Mouse (Mus musculus) intestine, embryonic 14.5 days (tissue): ENCODE results near the gene Wwc1. TPM values are rescaled to one million over a fixed set of nuclear protein-coding genes. Genes with fewer than 3 reads are reported as not detected.
"Not testable (repeated sequence)": the region's sequence is repeated elsewhere in the genome, so short reads cannot be mapped to it uniquely, and the experiment has no call there.

Experiments
- ATAC-seq: fragments of 200-750 bp; cut with Nextera tagmentation; replicated peaks from 2 replicates; pipeline ENCODE4 v1.8.0; 2017; ENCODE audit warnings: low read depth, moderate number of reproducible peaks, moderate TSS enrichment, moderate library complexity; ENCODE audit not compliant: low FRiP score, low TSS enrichment
- DNase-seq: peaks from one replicate; pipeline ENCODE4 v3.0.0-alpha.2; 2018; ENCODE audit warnings: low spot score
- H3K27ac ChIP-seq: fragments of 300-500 bp; sonication (generic); 2 replicates; pipeline ENCODE4 v1.5.1; 2014; ENCODE audit warnings: low read depth, mild to moderate bottlenecking, control low read depth
- H3K27me3 ChIP-seq: fragments of 300-500 bp; sonication (generic); replicated peaks from 2 replicates; pipeline ENCODE4 v1.6.1; 2014; ENCODE audit warnings: low read length, control low read depth; ENCODE audit not compliant: control insufficient read depth, insufficient read depth
- H3K36me3 ChIP-seq: fragments of 300-500 bp; sonication (generic); 2 replicates; pipeline ENCODE4 v1.6.1; 2014; ENCODE audit warnings: low read length, control low read depth; ENCODE audit not compliant: control insufficient read depth, insufficient read depth
- H3K4me1 ChIP-seq: fragments of 300-500 bp; sonication (generic); replicated peaks from 2 replicates; pipeline ENCODE4 v1.6.1; 2014; ENCODE audit warnings: low read length, control low read depth, mixed read lengths; ENCODE audit not compliant: control insufficient read depth, insufficient read depth
- H3K4me2 ChIP-seq: fragments of 300-500 bp; sonication (generic); 2 replicates; pipeline ENCODE4 v1.6.1; 2014; ENCODE audit warnings: low read length
- H3K4me3 ChIP-seq: fragments of 300-500 bp; sonication (generic); 2 replicates; pipeline ENCODE4 v1.5.1; 2014; ENCODE audit warnings: low read depth, low read length, control low read depth, mixed read lengths
- H3K9ac ChIP-seq: fragments of 300-500 bp; sonication (generic); 2 replicates; pipeline ENCODE4 v1.6.1; 2014; ENCODE audit warnings: mild to moderate bottlenecking, low read length
- H3K9me3 ChIP-seq: fragments of 300-500 bp; sonication (generic); 2 replicates; pipeline ENCODE4 v1.6.1; 2016; ENCODE audit warnings: low read length, control low read depth; ENCODE audit not compliant: control insufficient read depth
- WGBS: fragments of 180-500 bp; shearing (Covaris S2); extraction: QIAGEN DNeasy Blood & Tissue Kit; methylation state at CpG from one replicate; pipeline ENCODE4 v1.1.7; 2014; 5-methylcytosine and 5-hydroxymethylcytosine counted together
- polyA plus RNA-seq: library from polyadenylated mRNA; unstranded; fragments of >200 nt; fragmentation: Nextera tagmentation; extraction: Ambion mirVana; gene quantifications from 2 replicates; pipeline ENCODE4 v1.2.1, GENCODE M21; 2014

Gene Wwc1
- polyA plus RNA-seq, 1 experiment from 2014 or later = 12.4 TPM

DNA sequence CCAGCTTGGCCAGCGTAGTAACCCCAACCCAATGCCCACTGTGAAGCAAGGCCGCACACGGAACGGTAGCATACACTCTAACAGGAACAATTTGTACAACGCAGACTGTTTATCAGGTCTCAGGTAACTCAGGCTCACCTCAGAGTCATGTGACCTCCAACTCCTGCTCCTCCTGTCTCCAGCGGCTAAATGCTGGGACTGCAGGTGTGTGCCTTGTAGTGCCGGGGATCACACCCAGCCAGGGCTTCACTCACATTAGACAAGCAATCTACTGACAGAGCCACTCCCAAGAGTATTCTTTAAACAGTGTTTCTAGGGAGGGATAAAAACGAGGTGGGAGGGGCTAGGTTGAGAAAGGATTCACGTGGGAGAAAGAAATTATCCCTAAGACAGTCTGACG lies 168.9 kb downstream of the Wwc1 start:
- DNase-seq = no peak
- no peaks in the 10 kb centered on the region for H3K4me1 ChIP-seq
- H3K27ac ChIP-seq = no peak overlapping the region
- H3K4me2 ChIP-seq = no peak overlapping the region
- H3K27me3 ChIP-seq = no peaks in the 10 kb centered on the region
- H3K36me3 ChIP-seq = peaks cover 94% of the 10 kb centered on the region
- 82% methylated on average over 10 of the region's 10 CpGs for WGBS
- no peak overlapping the region for H3K4me3 ChIP-seq
- H3K9ac ChIP-seq = no peak overlapping the region
- no peaks in the 10 kb centered on the region for H3K9me3 ChIP-seq
- 0 out of 2 replicates have a peak, but pooled peaks have one; percentile 27 for ATAC-seq

DNA sequence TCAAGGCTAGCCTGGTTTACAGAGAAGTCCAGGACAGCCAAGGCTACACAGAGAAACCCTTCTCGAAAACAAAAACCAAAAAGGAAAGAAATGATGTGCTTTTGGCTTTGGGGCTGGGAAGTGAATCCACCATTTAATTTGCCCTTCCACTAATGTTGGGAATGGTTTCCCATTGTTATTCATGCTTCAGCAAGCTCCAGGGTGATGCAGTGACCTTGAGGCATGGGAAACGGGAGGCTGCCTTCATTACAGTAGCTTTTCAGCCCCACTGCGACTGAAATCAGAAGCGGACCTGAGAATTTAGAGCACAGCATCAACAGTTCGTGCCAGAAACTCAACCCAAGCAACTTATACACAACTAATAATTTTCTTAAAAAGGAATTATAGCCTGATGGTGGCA lies 179.0 kb downstream of the Wwc1 start:
- H3K4me2 ChIP-seq = no peak overlapping the region
- DNase-seq = no peak
- no peaks in the 10 kb centered on the region for H3K36me3 ChIP-seq
- no peak overlapping the region for H3K9ac ChIP-seq
- 81% methylated on average over 5 of the region's 5 CpGs for WGBS
- H3K27ac ChIP-seq = no peak overlapping the region
- H3K4me3 ChIP-seq = no peak overlapping the region
- H3K9me3 ChIP-seq = no peaks in the 10 kb centered on the region
- H3K27me3 ChIP-seq = peaks cover 39% of the 10 kb centered on the region
- 0 out of 2 replicates have a peak, but pooled peaks cover 7% of the 10 kb centered on the region for H3K4me1 ChIP-seq
- ATAC-seq = no peak

DNA sequence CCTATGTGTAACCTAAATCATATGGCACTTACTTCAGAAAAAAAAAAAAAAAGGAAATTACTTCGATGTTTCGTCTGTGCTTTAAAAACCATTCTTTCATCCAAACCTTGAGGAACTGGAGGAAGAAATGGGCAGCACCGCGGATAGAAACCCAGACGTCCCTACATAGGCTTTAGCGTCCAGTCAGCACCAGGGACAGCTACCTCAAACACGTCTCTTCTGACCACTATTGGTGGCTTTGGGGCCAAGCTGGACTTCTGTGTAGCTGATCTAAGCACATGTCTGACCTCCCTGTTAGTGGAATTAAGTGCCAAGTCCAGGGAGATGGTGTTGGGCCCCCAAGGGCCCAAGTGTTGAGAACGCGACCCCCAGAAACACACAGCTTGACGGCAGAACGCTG lies 181.5 kb downstream of the Wwc1 start, which contains the start of gene Fbll1:
Gene Fbll1, minus strand, starts transcription at position 11 of the 400 bp plus-strand sequence.
- no peaks in the 10 kb centered on the region for H3K9me3 ChIP-seq
- no peak within 1 kb of the TSS for H3K9ac ChIP-seq
- H3K27ac ChIP-seq = no peak within 1 kb of the TSS
- H3K4me1 ChIP-seq = 0 out of 2 replicates have a peak, but pooled peaks cover 7% of the 10 kb centered on the region
- no peaks in the 10 kb centered on the region for H3K36me3 ChIP-seq
- WGBS = 17% methylated on average over 11 of the region's 11 CpGs
- no peak for ATAC-seq
- DNase-seq = peak; percentile 86
- peak within 1 kb of the TSS; percentile 29 for H3K4me3 ChIP-seq
- H3K27me3 ChIP-seq = peaks cover 56% of the 10 kb centered on the region
- peak within 1 kb of the TSS; percentile 54 for H3K4me2 ChIP-seq

DNA sequence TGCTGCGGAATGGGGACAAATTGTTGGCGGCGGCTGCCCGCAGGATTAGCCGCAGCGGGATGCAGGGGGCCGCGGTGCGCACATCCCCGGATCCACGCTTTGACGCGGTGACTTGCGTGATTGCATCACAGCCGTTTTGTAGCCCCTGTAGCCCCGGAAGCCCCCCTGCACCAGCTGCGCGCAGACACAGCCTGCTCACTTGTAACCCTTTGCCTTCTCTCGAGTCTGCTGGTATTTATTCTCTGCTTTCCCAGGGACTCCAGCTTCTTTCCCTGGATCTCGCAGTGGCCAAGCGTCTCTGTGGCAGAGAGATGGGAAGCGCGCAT lies 181.9 kb downstream of the Wwc1 start:
- DNase-seq (peak; percentile 57), ATAC-seq (0 out of 2 replicates have a peak, but pooled peaks have one; percentile 19)
- no peak overlapping the region for H3K9ac ChIP-seq
- H3K4me1 ChIP-seq = 0 out of 2 replicates have a peak, but pooled peaks cover 7% of the 10 kb centered on the region
- H3K27ac ChIP-seq = no peak overlapping the region
- no peaks in the 10 kb centered on the region for H3K9me3 ChIP-seq
- H3K4me3 ChIP-seq = peak overlapping the region; percentile 29
- H3K4me2 ChIP-seq = peak overlapping the region; percentile 54
- peaks cover 56% of the 10 kb centered on the region for H3K27me3 ChIP-seq
- no peaks in the 10 kb centered on the region for H3K36me3 ChIP-seq
- 2% methylated on average over 23 of the region's 23 CpGs for WGBS

DNA sequence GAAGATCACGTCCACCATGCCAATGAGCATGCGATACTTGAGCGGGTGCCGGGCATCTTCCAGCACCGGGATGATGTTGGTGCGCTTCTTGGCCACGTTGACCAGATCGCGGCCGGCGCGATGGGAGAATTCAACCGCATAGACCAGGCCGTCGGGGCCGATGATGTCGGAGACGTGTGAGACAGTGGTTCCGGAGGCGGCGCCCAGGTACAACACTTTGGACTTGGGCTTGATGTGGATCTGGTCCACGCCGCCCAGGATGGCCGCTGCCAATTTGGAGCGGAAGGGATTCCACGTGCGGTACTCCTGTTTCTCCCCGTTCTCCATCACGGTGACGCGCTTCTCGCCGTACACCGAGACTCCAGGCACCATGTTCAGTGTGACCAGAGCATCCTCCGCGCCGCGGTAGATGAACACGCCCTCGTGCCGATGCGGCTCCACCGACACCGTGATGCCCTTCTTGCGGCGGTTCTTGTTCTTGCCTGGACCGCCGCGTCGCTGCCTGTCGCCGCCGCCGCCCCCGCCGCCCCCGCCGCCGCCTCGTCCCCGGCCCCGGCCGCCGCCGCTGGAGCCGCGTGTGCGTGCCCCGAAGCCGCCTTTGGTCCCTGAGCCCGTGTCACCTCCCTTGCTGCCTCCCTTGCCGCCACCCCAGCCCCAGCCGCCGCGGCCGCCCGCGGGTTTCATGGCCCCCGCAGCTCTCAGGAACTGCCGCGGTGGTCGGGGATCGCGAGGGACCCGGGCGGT lies 182.4 kb downstream of the Wwc1 start:
- peak overlapping the region; percentile 29 for H3K4me3 ChIP-seq
- DNase-seq (peak; percentile 54), ATAC-seq (0 out of 2 replicates have a peak, but pooled peaks have one; percentile 19)
- H3K27me3 ChIP-seq = peaks cover 56% of the 10 kb centered on the region
- no peaks in the 10 kb centered on the region for H3K9me3 ChIP-seq
- 6% methylated on average over 65 of the region's 86 CpGs for WGBS
- peak overlapping the region; percentile 54 for H3K4me2 ChIP-seq
- 0 out of 2 replicates have a peak, but pooled peaks cover 7% of the 10 kb centered on the region for H3K4me1 ChIP-seq
- H3K36me3 ChIP-seq = no peaks in the 10 kb centered on the region
- H3K9ac ChIP-seq = no peak overlapping the region
- no peak overlapping the region for H3K27ac ChIP-seq

DNA sequence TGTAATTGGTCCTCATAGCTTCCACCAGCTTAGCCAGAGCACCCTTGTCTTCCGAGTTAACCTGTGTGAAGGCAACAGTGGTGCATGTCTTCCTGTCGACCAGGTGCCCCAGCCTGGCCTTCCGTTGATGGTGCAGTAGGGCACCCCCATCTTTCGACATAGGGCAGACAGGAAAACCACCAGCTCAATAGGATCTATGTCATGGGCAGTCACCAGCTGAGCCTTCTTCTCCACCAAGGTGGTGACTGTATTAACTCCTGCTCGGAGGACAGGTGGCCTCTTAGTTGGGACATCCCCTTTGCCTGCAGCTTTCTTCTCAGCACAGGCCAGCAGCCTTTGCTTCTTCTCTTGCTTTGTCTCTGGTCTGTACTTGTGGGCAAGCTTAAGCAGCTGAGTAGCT lies 187.5 kb downstream of the Wwc1 start:
- Histone ChIP-seq H3K27me3 (peaks cover 32% of the 10 kb centered on the region), H3K36me3 (peaks cover 30% of the 10 kb centered on the region)
- not testable (repeated sequence) for H3K4me2 ChIP-seq, H3K4me1 ChIP-seq, H3K9ac ChIP-seq, H3K4me3 ChIP-seq, H3K9me3 ChIP-seq, ATAC-seq, H3K27ac ChIP-seq
- DNase-seq = peak; percentile 47
- WGBS = 84% methylated on average over 5 of the region's 5 CpGs

DNA sequence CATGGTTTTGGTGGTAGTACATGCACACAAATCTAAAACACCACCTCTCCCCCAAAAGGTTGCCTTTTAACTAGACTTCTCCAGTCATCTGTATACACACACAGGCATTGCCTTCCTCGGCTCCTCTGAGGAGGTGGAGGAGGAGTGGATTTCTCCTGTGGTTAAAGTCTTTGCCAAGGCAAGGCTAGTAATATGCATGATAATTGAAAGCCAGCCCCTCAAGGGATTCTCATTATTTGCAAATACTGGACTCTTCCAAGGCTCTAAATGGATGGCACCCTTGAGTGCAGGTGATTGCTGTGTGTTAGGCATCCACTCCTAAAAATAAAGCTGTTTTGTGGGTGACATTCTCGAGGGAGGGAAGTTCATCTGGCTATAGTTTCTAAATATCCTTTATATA lies 191.9 kb downstream of the Wwc1 start:
- no peak overlapping the region for H3K27ac ChIP-seq
- peak; percentile 35 for DNase-seq
- WGBS = 81% methylated on average over 2 of the region's 2 CpGs
- peaks cover 67% of the 10 kb centered on the region for H3K36me3 ChIP-seq
- no peaks in the 10 kb centered on the region for H3K9me3 ChIP-seq
- no peak for ATAC-seq
- no peak overlapping the region for H3K9ac ChIP-seq
- H3K4me3 ChIP-seq = no peak overlapping the region
- no peaks in the 10 kb centered on the region for H3K27me3 ChIP-seq
- no peaks in the 10 kb centered on the region for H3K4me1 ChIP-seq
- no peak overlapping the region for H3K4me2 ChIP-seq
